Mouse (Mus musculus): Measurements from ENCODE around the gene Papss2.

GRCm38 (mm10) chr19:32641995-32642394 is 46.4 kb downstream of the Papss2 start:
- no peak for TF ChIP-seq CTCF (IDR thresholded peaks at IDR 0.05)
- no peak for TF ChIP-seq EP300 (IDR thresholded peaks at IDR 0.05)
